Mouse (Mus musculus) brain, embryonic 14.5 days (tissue): Measurements from ENCODE around the gene Cbfa2t2.

ENCODE experiments used
- CTCF ChIP-seq: fragments of 200-500 bp; IDR thresholded peaks from 2 replicates; pipeline ENCODE4 v1.5.1; 2012; ENCODE audit warnings: inconsistent platforms, mild to moderate bottlenecking, moderate library complexity, borderline replicate concordance; ENCODE audit not compliant: insufficient read depth, insufficient read length; ENCODE audit errors: extremely low read depth
- POLR2A ChIP-seq: fragments of 200-500 bp; IDR thresholded peaks from 2 replicates; pipeline ENCODE4 v1.6.1; 2012; ENCODE audit warnings: mild to moderate bottlenecking, inconsistent platforms, borderline replicate concordance; ENCODE audit not compliant: poor library complexity, insufficient read depth, insufficient read length, severe bottlenecking; ENCODE audit errors: extremely low read depth

GRCm38 (mm10) chr2:154454099-154454498 is 17.8 kb downstream of the Cbfa2t2 start:
- TF ChIP-seq CTCF (no peak), POLR2A (no peak)
